Mouse (Mus musculus): ENCODE measurements around the gene Snx10.
A peak's percentile ranks its signal among the peaks of the same experiment; 100 is the strongest.

The Snx10 gene

DNA sequence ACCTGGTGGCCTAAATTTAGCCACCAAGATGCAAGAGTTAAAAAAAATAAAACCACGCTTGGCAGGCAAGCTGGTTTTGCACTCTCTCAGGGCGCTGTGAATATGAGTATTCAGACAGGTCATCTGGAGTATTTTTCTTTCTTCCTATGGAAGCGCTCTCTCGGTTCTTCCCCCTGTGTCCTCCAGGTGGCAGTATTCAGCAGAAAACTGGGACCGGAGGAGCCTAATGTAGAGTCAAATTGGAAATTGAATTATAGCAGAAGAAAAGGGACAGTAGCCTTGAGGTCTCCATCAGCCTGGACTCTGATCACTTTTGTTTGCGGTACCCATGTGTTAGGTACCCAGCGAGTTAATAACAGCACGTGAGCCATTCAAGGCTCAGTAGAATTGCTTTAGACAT, 62.3 kb downstream of the Snx10 start:
- peak; percentile 69 for DNase-seq (ENCODE audit: low read depth, low spot score)

DNA sequence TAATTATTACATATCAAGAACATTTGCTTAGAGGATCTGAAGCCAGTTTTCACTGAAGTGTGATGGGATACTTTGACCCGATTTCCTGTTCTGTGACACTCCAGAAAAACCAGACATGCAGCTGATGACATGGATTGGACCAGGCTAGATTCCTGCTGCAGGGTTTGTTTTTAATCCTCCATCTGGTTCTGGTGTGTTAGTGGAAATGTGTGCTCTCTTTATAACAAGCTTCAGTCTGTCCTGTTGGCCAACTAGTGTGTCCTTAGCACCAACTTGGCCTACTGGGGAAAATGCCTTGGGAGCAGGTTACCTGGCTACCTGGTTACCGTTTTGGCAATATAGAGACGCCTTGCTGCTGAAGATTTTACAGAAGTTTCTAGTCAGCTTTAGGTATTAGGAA, 63.6 kb downstream of the Snx10 start:
- no peak for DNase-seq (ENCODE audit: low read depth, low spot score)

DNA sequence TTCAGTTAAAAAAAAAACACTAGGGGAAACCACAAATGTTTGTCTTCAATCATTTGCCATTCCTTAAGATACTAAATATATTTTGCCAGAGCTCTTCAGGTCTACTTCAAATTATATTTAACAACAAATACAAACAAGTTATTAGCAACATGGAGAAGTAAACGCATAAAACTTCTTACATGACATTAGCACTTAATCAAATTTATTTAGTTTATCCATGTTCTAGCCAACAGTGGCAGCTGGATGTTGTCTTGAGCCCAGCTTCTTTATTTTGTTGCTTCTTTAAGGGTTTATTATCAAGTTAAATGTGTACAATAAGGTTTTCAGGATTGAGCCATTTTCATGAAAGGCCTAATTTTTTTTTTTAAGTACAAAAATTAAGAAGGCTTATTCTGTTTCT, 67.6 kb downstream of the Snx10 start:
- no peak for DNase-seq (ENCODE audit: low read depth, low spot score)

DNA sequence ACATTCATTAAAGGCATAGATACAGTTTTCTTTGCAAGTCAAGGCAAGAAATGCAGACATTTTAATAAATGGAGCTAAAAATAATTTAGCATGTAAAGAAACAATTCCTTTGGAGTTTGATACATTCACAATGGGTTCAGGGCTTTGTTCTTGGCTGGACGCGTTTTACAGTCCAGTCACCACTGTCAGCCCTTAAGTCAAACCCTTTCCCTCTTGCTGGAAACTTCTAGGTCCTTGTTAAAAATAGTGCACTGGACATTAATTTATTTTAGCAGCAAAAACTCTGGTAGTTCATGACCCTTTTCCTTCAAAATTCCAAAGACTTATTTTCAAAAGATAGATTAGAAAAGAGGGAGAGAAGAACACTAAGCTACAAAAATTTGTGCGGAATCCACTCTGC, 68.1 kb downstream of the Snx10 start:
- no peak for DNase-seq (ENCODE audit: low read depth, low spot score)

DNA sequence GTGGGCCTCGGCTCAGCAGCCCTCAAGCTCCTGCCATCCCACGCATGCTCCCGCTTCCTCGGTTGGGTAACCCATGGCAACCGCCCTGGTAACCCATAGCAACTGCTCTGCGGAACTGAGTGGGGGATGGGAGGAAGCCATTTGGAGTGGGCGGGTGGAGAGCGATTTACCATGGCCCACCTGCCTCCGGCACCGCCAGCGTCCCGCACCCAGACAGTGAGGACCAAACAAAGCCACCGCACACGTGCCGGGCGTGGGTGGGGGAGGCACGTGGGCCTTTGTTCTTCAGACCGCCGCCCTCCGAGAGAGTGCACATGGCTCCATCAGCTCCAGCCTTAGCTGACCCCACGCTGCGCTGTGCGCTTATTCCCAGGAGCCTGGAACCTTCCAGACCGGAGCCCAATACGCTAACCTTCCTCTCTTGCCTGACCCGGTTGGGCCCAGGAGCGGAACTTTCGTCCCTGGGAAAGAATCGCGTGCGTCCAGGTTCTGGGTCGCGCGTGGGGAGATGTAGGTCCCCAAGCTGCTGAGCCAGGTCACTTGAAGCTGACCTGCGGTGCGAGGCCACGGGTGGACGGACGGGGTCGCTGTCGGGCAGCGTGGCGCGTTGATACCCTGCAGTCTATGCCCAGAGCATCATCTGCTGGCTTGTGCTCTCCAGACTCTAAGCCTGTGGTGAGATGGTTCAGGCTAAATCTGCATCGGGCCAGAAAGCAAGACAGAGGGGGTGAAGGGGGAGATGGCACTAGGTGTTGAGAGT, 68.8 kb downstream of the Snx10 start:
- DNase-seq (ENCODE audit: low read depth, low spot score): peak; percentile 86

DNA sequence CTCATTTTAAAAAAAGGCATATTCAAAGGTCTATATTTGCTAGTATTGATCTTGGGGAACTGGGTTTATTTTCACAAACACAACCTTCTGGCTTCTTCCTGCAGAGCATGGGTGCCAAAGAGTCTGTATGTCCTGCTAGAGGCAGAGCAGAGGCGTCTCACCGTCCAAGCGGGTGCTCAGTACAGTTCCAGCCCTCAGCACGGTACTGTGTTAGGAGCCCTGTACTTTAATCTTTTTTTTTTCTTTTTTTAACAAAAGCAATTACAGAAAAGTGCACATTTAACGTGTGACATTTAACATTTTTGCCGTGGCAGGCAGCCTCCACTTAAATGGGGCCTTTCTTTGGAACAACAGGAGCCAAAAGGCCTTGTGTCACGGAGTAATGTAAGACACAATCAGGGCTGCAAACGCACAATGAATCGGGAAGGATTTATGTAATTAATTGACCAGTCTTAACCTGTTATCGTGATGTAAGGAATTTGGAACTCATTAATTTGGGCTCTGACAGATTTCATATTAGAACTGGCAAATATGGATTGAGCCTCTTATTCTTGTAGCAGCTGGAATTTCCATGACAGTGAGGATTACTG, 69.8 kb downstream of the Snx10 start:
- no peak for DNase-seq (ENCODE audit: low read depth, low spot score)

DNA sequence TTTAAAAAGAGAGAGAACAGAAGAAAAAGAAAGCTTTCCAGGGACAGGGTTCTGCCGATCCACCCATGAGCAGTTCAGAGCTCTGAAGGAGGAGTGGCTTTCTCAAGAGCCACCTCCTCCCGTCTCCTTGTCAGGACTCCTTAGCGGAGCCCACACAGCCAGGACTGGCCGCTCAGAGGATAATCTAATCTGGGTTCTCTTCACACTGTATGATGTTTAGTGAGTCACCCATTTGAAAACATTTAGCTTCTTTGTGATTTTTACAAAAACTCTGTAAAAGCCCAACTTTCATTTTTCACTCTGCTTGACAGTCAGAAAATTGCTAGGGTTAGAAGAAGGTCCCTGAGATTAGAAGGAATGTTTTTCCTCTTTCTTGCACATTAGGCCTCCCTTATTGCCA, 70.8 kb downstream of the Snx10 start:
- DNase-seq (ENCODE audit: low read depth, low spot score): peak; percentile 15

DNA sequence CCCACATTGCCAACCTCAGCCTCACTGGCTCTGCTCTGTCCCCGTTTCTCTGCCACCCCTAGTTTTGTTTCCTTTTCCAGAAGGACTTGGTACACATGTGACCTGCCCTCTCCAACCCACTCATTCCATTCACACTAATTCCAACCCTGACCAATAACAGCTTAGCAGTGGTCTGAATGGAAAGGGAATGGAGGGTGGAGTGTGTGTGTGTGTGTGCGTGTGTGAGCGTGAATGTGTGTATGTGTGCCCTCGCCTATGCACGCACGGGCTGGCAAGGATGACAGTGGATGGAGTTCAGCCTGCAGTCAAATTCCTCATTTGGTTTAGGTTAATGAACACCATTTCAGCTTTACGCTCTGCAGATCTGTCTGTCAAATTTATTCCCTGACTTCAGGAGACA, 74.4 kb downstream of the Snx10 start:
- no peak for DNase-seq (ENCODE audit: low read depth, low spot score)

DNA sequence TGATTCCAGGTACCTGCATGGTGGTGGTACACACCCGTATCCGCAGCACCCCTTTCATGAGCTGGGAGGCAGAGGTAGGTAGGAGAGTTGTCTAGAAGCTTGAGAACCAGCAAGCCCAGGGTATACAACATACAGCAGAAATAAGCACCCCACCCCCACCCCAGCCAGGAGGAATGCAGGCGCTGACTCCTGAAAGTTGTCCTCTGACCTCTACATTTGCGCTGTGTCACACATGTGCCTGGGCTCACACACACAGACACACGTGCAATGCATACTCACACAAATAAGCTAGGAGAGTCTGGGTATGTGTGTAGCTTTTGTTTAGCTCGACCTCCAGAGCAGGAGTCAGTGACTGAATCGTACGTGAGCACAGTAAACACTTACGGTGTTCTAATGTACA, 76.7 kb downstream of the Snx10 start:
- no peak for DNase-seq (ENCODE audit: low read depth, low spot score)

DNA sequence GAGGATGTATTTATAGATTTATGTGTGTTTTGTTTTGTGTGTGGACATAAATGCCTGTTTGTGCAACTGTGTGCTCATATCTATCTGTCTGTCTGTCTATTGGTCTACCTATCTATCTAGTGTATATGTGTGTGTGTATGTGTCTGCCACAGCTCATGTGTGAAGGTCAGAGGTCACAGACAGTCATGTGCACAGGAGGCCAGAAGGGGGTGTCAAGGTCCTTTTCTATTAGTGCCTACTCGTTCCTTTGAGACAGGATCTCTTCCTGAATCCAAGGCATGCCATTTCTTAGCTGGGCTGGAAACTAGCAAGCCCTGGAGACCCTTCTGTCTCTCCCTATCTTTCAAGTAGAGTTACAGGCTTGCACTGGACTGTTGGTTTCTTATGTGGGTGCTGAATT, 78.6 kb downstream of the Snx10 start:
- peak; percentile 51 for DNase-seq (ENCODE audit: low read depth, low spot score)

DNA sequence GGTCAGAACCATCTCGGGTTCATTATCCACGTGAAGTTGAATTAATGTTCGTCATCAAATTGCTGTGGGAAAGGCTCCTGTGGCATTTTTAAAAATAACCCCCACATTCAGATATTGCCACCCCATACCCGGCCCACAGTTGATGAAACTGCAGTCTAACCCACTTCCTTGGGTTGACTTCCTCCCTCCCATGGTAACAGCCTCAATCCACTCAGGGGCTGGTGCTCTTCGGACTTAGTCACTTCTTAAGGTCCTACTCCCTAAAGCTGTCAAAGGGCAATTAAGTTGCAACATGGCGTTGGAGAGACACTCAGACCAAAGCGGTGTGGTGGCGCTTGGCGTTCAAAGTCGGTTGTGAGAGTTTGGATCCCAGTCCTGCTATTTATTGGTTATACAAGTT, 80.0 kb downstream of the Snx10 start:
- DNase-seq (ENCODE audit: low read depth, low spot score): no peak

DNA sequence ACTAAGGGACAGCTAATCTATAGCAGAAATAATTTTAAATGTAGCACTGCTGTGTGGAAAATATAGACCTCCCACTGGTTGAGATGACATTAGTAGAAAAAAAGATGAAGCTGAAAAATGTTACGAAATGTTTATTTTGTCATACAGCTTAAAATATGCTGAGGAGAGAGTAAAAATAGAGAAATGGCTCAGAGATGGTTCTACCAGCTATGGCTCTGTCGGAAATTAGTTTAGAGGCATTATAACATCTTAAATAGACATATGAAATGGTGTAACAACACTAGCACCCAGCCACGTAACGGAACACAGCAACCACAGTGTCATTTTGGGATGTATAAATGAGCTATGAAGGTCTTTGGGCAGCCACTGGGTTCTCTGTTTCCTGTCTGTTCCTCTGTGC, 82.5 kb downstream of the Snx10 start:
- DNase-seq (ENCODE audit: low read depth, low spot score): no peak

DNA sequence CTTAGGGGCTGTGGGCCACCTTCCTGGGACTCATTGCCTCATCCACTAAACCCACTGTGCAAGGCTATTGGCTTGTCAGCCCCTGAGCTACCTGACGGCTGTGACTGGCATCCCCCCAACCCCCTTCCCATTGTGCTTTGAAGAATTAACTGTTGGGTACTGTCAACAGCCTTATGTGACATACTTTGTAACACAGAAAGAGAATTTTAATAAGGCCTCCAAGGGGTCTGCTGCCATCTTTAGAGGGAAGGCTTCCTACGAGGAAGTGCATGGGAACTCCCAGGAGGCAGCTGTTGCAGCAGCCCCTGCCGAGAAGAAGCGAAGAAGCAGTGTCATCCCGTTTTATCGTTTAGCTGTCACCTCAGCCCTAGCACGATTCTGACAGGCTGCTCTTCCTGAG, 83.1 kb downstream of the Snx10 start:
- DNase-seq (ENCODE audit: low read depth, low spot score): no peak

DNA sequence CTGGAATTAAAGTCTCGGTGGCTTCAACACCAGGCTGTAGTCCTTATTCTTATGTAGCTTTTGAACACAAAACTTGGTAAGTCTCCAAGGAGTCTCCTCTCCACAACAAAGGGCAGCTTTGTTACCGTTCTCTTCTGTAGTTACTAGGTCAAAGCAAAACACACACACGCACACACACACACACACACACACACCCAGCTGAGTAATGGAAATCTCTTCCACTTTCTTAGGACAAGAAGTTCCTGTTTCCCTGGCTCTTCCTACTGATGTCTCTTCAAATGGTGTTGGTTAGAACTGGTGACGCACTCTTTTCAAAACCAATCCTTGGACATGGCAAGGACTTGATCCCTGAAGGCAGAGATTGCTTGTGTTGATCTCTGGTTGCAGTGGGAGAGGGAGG, 87.9 kb downstream of the Snx10 start:
- DNase-seq (ENCODE audit: low read depth, low spot score): no peak

DNA sequence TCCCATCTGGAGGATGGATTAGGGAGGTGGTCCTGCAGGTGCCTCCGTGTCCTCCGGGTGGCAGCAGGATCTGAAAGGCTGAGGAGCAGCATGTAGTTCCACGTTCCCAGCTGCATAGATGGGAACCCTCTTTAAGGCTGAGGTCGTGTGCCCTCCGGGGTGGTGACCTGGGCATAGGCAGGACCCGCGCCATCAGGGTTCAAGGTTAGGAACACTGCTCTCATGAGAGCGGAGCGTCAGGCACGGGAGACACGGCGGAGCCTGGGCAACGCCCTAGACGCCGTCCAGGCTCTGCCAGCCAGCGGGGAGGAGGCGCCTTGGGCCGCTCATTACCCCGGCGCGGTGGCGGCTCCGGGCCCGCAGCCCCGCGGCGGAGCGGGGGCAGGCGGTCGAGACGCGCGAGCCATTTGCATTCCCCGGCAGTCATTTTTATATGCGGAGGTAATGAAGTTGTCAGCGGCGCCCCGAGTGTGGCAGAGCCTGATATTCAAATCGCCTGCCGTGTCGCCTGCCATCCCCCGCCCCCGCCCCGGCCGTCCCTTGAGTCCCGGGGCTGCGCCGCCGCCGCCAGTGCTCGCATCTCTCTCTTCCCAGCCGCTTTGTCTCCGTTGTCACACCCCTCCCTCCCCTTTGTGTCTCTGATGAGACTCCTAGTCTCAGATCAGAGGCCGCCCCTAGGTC, 88.8 kb downstream of the Snx10 start:
- DNase-seq (ENCODE audit: low read depth, low spot score): peak; percentile 74

DNA sequence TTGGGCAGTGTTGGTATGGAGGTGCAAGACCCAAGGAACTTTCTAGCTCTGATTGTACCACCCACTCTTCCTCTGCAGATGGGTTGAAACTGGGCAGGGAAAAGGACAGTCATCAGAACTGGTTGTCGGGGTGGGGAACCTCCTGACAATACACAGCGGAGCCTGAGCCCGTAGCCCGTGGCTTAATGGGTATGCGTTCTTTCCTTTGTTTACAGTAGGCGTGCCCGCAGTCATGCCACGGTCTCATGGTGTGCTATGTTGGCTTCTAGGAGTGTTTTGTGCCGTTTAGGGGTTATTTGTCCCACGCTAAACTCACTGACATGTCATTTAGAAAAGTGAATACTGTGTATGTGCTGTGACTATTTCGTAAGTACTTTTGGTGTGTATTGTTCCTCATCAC, 90.0 kb downstream of the Snx10 start:
- DNase-seq (ENCODE audit: low read depth, low spot score): peak; percentile 74

DNA sequence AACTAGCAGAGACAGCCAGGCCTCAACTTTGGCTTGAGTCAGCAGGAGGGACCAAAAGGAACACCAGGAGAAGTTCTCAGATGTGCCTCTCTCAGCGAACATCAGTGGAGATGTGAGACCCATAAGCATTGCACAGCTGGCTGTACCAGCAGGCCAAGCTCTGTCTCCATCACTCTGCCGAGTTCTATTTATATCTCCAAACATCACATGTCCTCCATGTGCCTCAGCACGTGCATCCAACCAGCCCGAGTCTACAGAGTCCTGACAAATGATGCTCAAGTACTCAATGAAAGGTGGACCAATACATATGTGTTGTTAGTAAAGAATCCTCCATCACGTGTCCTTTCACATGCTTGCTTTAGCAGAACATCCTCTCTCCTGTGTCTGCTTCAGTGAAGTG, 103.1 kb downstream of the Snx10 start:
- DNase-seq (ENCODE audit: low read depth, low spot score): no peak

DNA sequence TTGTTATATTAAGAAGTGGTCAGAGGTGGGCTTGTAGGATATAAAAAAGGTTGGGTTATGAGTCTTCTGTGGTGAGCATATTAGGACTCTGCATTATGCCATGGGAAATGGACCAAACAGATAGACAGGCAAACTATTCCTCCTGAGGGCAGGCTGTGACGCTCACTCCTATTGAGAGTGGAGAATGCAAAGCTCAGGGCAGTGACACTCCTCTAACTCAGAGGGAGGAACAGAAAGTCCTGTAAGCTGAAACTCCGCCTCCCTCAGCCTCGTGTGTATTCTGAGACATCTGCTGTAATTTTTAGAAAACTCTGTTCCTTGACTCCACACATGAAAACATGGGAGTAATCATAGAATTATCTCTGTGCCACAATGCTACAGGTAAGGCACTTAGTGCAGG, 106.0 kb downstream of the Snx10 start:
- no peak for DNase-seq (ENCODE audit: low read depth, low spot score)

DNA sequence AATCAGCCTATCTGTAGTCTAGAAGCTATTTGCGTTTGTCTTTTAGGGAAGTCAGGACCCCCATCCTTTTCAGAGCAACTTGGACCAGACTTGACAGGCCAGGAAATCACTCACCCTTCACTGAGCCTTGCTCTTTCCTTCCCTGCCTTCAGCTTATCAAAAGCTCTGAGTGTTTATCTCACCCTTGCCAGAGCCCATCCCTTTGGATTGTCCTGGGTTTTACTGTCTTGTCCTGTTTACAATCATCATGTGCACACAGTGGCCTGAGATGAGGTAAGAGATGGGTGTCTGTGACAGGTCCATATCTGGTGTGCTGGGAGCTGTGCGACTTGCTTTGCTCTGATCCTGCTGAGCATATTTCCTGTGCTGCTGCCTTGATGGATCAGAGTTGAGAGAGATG, 106.5 kb downstream of the Snx10 start:
- DNase-seq (ENCODE audit: low read depth, low spot score): no peak

DNA sequence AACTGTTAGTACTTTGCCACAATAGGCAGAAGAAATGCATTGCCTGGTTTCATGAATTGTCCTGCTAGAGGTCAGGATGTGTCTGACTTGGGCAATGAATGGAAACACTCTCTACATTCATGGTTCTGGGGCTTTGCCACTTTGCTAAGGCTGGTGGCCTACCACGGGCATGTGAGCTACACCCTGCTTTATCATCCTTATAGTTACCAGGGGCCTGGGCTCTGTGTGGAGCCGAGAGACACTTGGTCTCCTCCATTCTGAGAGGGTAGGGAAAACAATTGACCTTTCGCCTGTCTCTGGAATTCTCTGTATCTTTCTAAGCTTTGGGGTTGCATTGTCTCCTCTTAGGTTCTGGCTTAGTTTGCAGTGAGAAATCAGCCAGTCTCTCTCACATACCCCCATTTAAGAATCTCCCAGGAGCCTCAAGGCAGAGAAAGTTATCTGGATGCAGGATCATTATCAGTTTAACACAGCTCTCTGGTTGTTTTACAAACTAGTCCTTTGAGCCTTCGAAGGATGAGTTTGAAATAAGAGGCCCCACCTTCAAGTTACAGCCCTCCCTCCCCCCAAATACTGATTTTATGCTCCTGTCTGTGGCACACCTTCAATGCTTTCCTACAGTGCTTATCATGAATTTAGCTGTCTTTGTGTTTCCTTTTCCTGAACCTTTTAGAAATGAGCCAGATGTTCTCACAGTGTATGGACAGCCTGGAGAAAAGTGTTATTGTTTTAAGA, 109.4 kb downstream of the Snx10 start:
- DNase-seq (ENCODE audit: low read depth, low spot score): no peak

DNA sequence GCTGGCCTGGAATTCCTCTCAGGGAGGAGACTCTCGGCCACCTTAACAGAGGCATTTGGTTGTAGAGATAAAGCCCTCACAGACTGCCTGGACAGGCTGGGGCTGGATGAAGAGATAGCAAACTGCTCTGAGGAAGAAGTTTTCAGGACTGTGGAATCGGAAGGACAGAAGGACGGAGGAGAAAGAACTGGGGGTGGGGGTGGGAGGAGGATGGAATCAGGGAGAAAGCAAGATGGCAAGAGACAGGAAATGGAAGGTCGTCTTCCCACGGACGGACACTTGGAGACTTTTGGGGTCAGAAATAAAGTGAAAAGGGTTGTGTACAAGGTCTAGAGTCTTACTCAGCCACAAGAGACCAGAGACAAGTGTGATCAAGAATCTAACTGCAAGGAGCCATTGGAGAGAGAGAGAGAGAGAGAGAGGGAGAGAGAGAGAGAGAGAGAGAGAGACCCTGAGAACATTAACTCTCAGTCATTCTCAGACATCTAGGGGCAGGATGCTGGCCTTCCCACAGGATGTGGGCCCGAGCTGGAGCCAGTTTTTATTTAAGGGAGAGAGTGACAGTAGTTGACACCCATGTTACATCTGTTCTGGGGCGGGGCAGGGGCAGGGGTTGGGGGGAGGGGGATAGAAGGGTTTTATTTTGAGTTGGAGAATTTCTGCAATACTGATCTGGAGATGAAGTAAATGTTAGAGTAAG, 110.1 kb downstream of the Snx10 start:
- no peak for DNase-seq (ENCODE audit: low read depth, low spot score)

DNA sequence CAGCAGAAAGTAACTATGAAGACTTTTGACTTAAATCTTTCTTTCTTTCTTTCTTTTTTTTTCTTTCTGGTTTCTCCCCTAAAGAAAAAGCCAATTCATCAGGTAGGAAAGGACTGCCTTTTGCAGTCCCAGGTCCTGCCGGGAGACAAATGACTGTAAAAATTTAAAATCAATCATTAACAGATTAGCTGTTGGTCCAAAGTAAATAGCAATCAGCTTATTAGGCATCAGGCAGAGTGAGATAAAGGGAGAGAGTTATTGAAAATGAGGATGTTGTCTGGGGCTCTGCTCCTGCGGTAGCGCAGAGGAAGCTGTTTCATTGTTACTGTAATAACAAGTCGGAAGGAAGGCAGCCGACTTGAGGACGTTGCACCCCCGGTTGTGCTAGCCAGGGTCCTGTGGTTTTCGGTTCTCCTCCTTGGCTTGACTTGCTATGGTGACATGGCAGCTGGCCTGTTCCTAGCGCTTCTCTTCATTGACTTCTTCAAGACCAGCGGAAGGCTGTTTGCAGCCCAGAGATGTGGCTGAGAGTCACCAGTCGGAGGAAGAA, 112.4 kb downstream of the Snx10 start:
- DNase-seq (ENCODE audit: low read depth, low spot score): no peak

All from ZHBTc4 (cell line).